Mouse (Mus musculus) intestine, embryonic 16.5 days (tissue): ENCODE data around the gene Ino80e. TPM values are rescaled to one million over a fixed set of nuclear protein-coding genes. Genes with fewer than 3 reads are reported as not detected.

Source experiments
- ATAC-seq: fragments of 200-750 bp; cut with Nextera tagmentation; 2 replicates; pipeline ENCODE4 v1.8.0; 2017; ENCODE audit warnings: moderate TSS enrichment, moderate library complexity
- H3K27ac ChIP-seq: fragments of 300-500 bp; sonication (generic); 2 replicates; pipeline ENCODE4 v1.5.1; 2014; ENCODE audit warnings: mild to moderate bottlenecking, low read length
- H3K27me3 ChIP-seq: fragments of 300-500 bp; sonication (generic); replicated peaks from 2 replicates; pipeline ENCODE4 v1.6.1; 2014; ENCODE audit warnings: low read length, control low read depth, mixed read lengths; ENCODE audit not compliant: control insufficient read depth, insufficient read depth
- H3K36me3 ChIP-seq: fragments of 300-500 bp; sonication (generic); 2 replicates; pipeline ENCODE4 v1.6.1; 2014; ENCODE audit warnings: low read length, control low read depth; ENCODE audit not compliant: control insufficient read depth, insufficient read depth
- H3K4me1 ChIP-seq: fragments of 300-500 bp; sonication (generic); 2 replicates; pipeline ENCODE4 v1.6.1; 2014; ENCODE audit warnings: low read length, control low read depth, mixed read lengths; ENCODE audit not compliant: control insufficient read depth, insufficient read depth
- H3K4me2 ChIP-seq: fragments of 300-500 bp; sonication (generic); 2 replicates; pipeline ENCODE4 v1.6.1; 2014; ENCODE audit warnings: low read depth, low read length, control low read depth
- H3K4me3 ChIP-seq: fragments of 300-500 bp; sonication (generic); 2 replicates; pipeline ENCODE4 v1.5.1; 2014; ENCODE audit warnings: mild to moderate bottlenecking, low read length
- H3K9ac ChIP-seq: fragments of 300-500 bp; sonication (generic); 2 replicates; pipeline ENCODE4 v1.6.1; 2014; ENCODE audit warnings: low read depth, low read length
- H3K9me3 ChIP-seq: fragments of 300-500 bp; sonication (generic); 2 replicates; pipeline ENCODE4 v1.6.1; 2016; ENCODE audit warnings: low read length, control low read depth; ENCODE audit not compliant: control insufficient read depth
- WGBS: fragments of 180-500 bp; shearing (Covaris S2); extraction: QIAGEN DNeasy Blood & Tissue Kit; methylation state at CpG from one replicate; pipeline ENCODE4 v1.1.7; 2014; 5-methylcytosine and 5-hydroxymethylcytosine counted together
- polyA plus RNA-seq: library from polyadenylated mRNA; unstranded; fragments of >200 nt; fragmentation: Nextera tagmentation; extraction: Ambion mirVana; gene quantifications from 2 replicates; pipeline ENCODE4 v1.2.1, GENCODE M21; 2015

Ino80e gene
- polyA plus RNA-seq, 1 experiment from 2014 or later = 62.3 TPM

- Histone ChIP-seq H3K4me1 (peaks cover 14% of the 10 kb centered on the region), H3K4me2 (peak overlapping the region; percentile 95), H3K36me3 (no peaks in the 10 kb centered on the region), H3K9me3 (no peaks in the 10 kb centered on the region), H3K27ac (peak overlapping the region; percentile 72), H3K27me3 (no peaks in the 10 kb centered on the region), H3K4me3 (peak overlapping the region; percentile 71), H3K9ac (peak overlapping the region; percentile 79)
- ATAC-seq = peak; percentile 94
- under 1% methylated on average over 43 of the region's 43 CpGs for WGBS
Measured at GRCm38 (mm10) chr7:126808703-126809455, 53.3 kb downstream of the Ino80e start.

GRCm38 (mm10) chr7:126807405-126807804 is 54.8 kb downstream of the Ino80e start:
- H3K4me3 ChIP-seq = no peak overlapping the region
- H3K9ac ChIP-seq = peak overlapping the region; percentile 79
- no peaks in the 10 kb centered on the region for H3K27me3 ChIP-seq
- peaks cover 14% of the 10 kb centered on the region for H3K4me1 ChIP-seq
- 70% methylated on average over 4 of the region's 4 CpGs for WGBS
- no peak overlapping the region for H3K27ac ChIP-seq
- H3K9me3 ChIP-seq = no peaks in the 10 kb centered on the region
- no peaks in the 10 kb centered on the region for H3K36me3 ChIP-seq
- no peak; the same call in 1 of the 2 replicates for ATAC-seq
- H3K4me2 ChIP-seq = 0 out of 2 replicates have a peak overlapping the region, but pooled peaks have one; percentile 95

- WGBS = 66% methylated on average over 6 of the region's 6 CpGs
- ATAC-seq = peak; percentile 39; the same call in 1 of the 2 replicates
- H3K36me3 ChIP-seq = no peaks in the 10 kb centered on the region
- H3K4me2 ChIP-seq = no peak overlapping the region
- H3K27me3 ChIP-seq = no peaks in the 10 kb centered on the region
- H3K4me1 ChIP-seq = peaks cover 14% of the 10 kb centered on the region
- H3K9me3 ChIP-seq = no peaks in the 10 kb centered on the region
- no peak overlapping the region for H3K27ac ChIP-seq
- no peak overlapping the region for H3K4me3 ChIP-seq
- H3K9ac ChIP-seq = no peak overlapping the region
Measured at GRCm38 (mm10) chr7:126806956-126807355, 55.2 kb downstream of the Ino80e start.

- H3K4me2 ChIP-seq = no peak overlapping the region
- H3K36me3 ChIP-seq = no peaks in the 10 kb centered on the region
- no peak for ATAC-seq
- H3K27ac ChIP-seq = no peak overlapping the region
- peaks cover 26% of the 10 kb centered on the region for H3K4me1 ChIP-seq
- no peaks in the 10 kb centered on the region for H3K9me3 ChIP-seq
- H3K4me3 ChIP-seq = no peak overlapping the region
- no peaks in the 10 kb centered on the region for H3K27me3 ChIP-seq
- no peak overlapping the region for H3K9ac ChIP-seq
Measured at GRCm38 (mm10) chr7:126803751-126804150, 58.4 kb downstream of the Ino80e start.

GRCm38 (mm10) chr7:126803181-126803580 is 59.0 kb downstream of the Ino80e start:
- H3K36me3 ChIP-seq = no peaks in the 10 kb centered on the region
- no peak overlapping the region for H3K4me3 ChIP-seq
- no peaks in the 10 kb centered on the region for H3K27me3 ChIP-seq
- WGBS = 71% methylated on average over 6 of the region's 6 CpGs
- peaks cover 22% of the 10 kb centered on the region for H3K4me1 ChIP-seq
- ATAC-seq = no peak
- no peaks in the 10 kb centered on the region for H3K9me3 ChIP-seq
- no peak overlapping the region for H3K4me2 ChIP-seq
- no peak overlapping the region for H3K9ac ChIP-seq
- H3K27ac ChIP-seq = no peak overlapping the region

GRCm38 (mm10) chr7:126802134-126802889 is 59.9 kb downstream of the Ino80e start:
- Histone ChIP-seq H3K9ac (no peak overlapping the region), H3K9me3 (no peaks in the 10 kb centered on the region), H3K27ac (no peak overlapping the region), H3K36me3 (no peaks in the 10 kb centered on the region), H3K4me1 (peaks cover 19% of the 10 kb centered on the region), H3K27me3 (no peaks in the 10 kb centered on the region), H3K4me2 (no peak overlapping the region), H3K4me3 (no peak overlapping the region)
- 85% methylated on average over 11 of the region's 11 CpGs for WGBS
- ATAC-seq = no peak

- ATAC-seq = no peak
- 90% methylated on average over 16 of the region's 16 CpGs for WGBS
- peaks cover 31% of the 10 kb centered on the region for H3K4me1 ChIP-seq
- no peak overlapping the region for H3K4me2 ChIP-seq
- peak overlapping the region; percentile 77; the same call in 1 of the 2 replicates for H3K9ac ChIP-seq
- H3K27me3 ChIP-seq = no peaks in the 10 kb centered on the region
- peaks cover 10% of the 10 kb centered on the region for H3K36me3 ChIP-seq
- H3K4me3 ChIP-seq = no peak overlapping the region
- H3K27ac ChIP-seq = no peak overlapping the region
- H3K9me3 ChIP-seq = no peaks in the 10 kb centered on the region
Measured at GRCm38 (mm10) chr7:126801057-126801422, 61.1 kb downstream of the Ino80e start.

Other genes with a start within 250 kb of the Ino80e start
- gene Nupr1, start 231.5 kb downstream of the Ino80e start, polyA plus RNA-seq = 70.8 and 73.3 TPM in 2 replicates
- gene Sgf29, start 213.1 kb downstream of the Ino80e start, polyA plus RNA-seq = 42.7 and 49.8 TPM in 2 replicates
- gene Sult1a1, start 185.9 kb downstream of the Ino80e start, polyA plus RNA-seq = 7.5 and 7.6 TPM in 2 replicates
- 111 and 112 TPM in 2 replicates for gene Bola2, start 167.0 kb downstream of the Ino80e start, polyA plus RNA-seq
- gene Slx1b, start 166.6 kb downstream of the Ino80e start, polyA plus RNA-seq = 8.3 and 8.9 TPM in 2 replicates
- gene Coro1a, start 154.6 kb downstream of the Ino80e start, polyA plus RNA-seq = 38.0 and 38.7 TPM in 2 replicates
- gene Mapk3, start 102.8 kb downstream of the Ino80e start, polyA plus RNA-seq = 122 and 126 TPM in 2 replicates
- 1.4 and 2.1 TPM in 2 replicates for gene Gdpd3, start 96.0 kb downstream of the Ino80e start, polyA plus RNA-seq
- gene Ypel3, start 85.4 kb downstream of the Ino80e start, polyA plus RNA-seq = 59.5 and 61.5 TPM in 2 replicates
- 0.36 and 0.37 TPM in 2 replicates for gene Tbx6, start 80.9 kb downstream of the Ino80e start, polyA plus RNA-seq
- gene Ppp4c, start 69.9 kb downstream of the Ino80e start, polyA plus RNA-seq = 213 and 215 TPM in 2 replicates
- 1.0 and 1.4 TPM in 2 replicates for gene Fam57b, start 64.7 kb downstream of the Ino80e start, polyA plus RNA-seq
- gene 4930451I11Rik, start 30.7 kb downstream of the Ino80e start, polyA plus RNA-seq = not detected in 2 replicates
- gene Doc2a, start 15.0 kb downstream of the Ino80e start, polyA plus RNA-seq = 0.37 and 0.62 TPM in 2 replicates
- gene Hirip3, start 405 bp downstream of the Ino80e start, polyA plus RNA-seq = 18.3 and 24.8 TPM in 2 replicates
- gene Taok2, start 22.3 kb upstream of the Ino80e start, polyA plus RNA-seq = 27.6 and 28.6 TPM in 2 replicates
- gene Tmem219, start 60.5 kb upstream of the Ino80e start, polyA plus RNA-seq = 34.1 and 35.4 TPM in 2 replicates
- 10.9 and 11.2 TPM in 2 replicates for gene Kctd13, start 66.5 kb upstream of the Ino80e start, polyA plus RNA-seq
- 0.31 and 0.56 TPM in 2 replicates for gene Asphd1, start 87.2 kb upstream of the Ino80e start, polyA plus RNA-seq
- 1.5 and 1.7 TPM in 2 replicates for gene Sez6l2, start 88.2 kb upstream of the Ino80e start, polyA plus RNA-seq
- 167 TPM in 2 replicates for gene Cdipt, start 113.5 kb upstream of the Ino80e start, polyA plus RNA-seq
- gene Cdiptos, start 113.7 kb upstream of the Ino80e start, polyA plus RNA-seq = 1.3 and 1.6 TPM in 2 replicates
- 73.7 and 84.9 TPM in 2 replicates for gene Mvp, start 152.2 kb upstream of the Ino80e start, polyA plus RNA-seq
- gene Pagr1b, start 154.1 kb upstream of the Ino80e start, polyA plus RNA-seq = 0.78 and 2.5 TPM in 2 replicates
- 69.8 and 82.7 TPM in 2 replicates for gene Pagr1a, start 155.0 kb upstream of the Ino80e start, polyA plus RNA-seq
- 21.9 and 23.5 TPM in 2 replicates for gene Gm42742, start 158.7 kb upstream of the Ino80e start, polyA plus RNA-seq
- gene Prrt2, start 158.8 kb upstream of the Ino80e start, polyA plus RNA-seq = 2.9 and 3.8 TPM in 2 replicates
- 35.7 and 42.1 TPM in 2 replicates for gene Maz, start 164.7 kb upstream of the Ino80e start, polyA plus RNA-seq
- 87.5 and 100 TPM in 2 replicates for gene Kif22, start 180.1 kb upstream of the Ino80e start, polyA plus RNA-seq
- 37.2 and 69.9 TPM in 2 replicates for gene Zg16, start 225.0 kb upstream of the Ino80e start, polyA plus RNA-seq
- gene AI467606, start 229.0 kb upstream of the Ino80e start, polyA plus RNA-seq = 7.4 and 7.7 TPM in 2 replicates